Mouse (Mus musculus): ENCODE data around the gene Nxn. TPM values are rescaled to one million over a fixed set of nuclear protein-coding genes. Genes with fewer than 3 reads are reported as not detected.

The Nxn gene
- polyA plus RNA-seq, 1 experiment from 2014 or later, result 2.6 TPM

DNA sequence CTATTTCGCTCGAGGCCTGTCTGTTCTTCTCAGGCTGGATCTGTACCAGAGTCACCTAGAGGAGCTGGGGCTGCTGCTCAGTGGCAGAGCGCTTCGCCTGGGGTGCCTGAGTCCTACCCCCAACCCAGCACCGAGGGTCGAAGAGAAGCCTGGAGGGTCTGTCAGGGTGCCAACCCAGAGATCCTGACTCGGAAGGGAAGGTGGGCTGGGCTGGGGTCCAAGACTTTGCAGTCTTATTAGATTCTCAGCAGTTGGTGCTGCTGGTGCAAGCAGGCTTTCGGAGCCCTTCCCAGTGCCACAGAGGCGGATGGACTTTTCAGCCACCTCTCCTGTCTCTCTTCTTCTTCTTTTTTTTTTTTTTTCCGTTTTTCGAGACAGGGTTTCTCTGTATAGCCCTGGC, 42.8 kb downstream of the Nxn start:
- Histone ChIP-seq H3K4me3 (ENCODE audit: low read depth, low read length) (no peak overlapping the region), H3K4me2 (ENCODE audit: low read depth, low read length) (no peak overlapping the region), H3K4me1 (ENCODE audit: insufficient read depth) (no peaks in the 10 kb centered on the region), H3K27me3 (ENCODE audit: insufficient read depth, low read length) (no peaks in the 10 kb centered on the region), H3K36me3 (replicated peaks; ENCODE audit: insufficient read depth, low read length) (no peaks in the 10 kb centered on the region), H3K9me3 (ENCODE audit: low read length) (no peaks in the 10 kb centered on the region), H3K9ac (replicated peaks) (no peak overlapping the region), H3K27ac (ENCODE audit: low read depth) (no peak overlapping the region)
- DNase-seq (no peak), ATAC-seq (no peak)
- TF ChIP-seq CTCF (IDR thresholded peaks at IDR 0.05; ENCODE audit: low read depth) (no peak), EP300 (IDR thresholded peaks at IDR 0.05; ENCODE audit: low read depth) (no peak)
- whole genome bisulfite sequencing (ENCODE audit: insufficient replicate concordance), result 88% methylated on average over 11 of the region's 11 CpGs

DNA sequence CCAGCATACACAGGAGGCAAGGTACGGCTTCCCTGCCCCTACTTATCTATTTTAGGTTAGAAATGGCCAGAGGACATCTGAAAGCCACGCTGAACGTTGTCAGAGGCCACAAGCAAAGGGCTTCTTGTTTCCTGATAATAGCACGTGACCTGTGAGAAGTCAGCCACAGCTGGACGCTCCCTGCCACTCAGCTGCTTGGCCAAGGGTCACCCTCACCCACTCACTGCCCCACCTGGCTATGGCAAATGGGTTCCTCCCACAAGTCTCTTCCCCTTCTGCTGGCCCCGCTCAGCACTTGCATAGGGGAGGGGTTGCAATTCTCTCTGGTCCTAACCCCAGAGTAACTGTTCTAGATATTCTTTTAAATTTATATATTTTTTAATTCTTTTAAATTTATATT, 43.5 kb downstream of the Nxn start:
- H3K4me2 ChIP-seq (ENCODE audit: low read depth, low read length), result no peak overlapping the region
- no peaks in the 10 kb centered on the region for H3K36me3 ChIP-seq (replicated peaks; ENCODE audit: insufficient read depth, low read length)
- no peak overlapping the region for H3K4me3 ChIP-seq (ENCODE audit: low read depth, low read length)
- H3K4me1 ChIP-seq (ENCODE audit: insufficient read depth), result no peaks in the 10 kb centered on the region
- DNase-seq, result no peak
- no peak overlapping the region for H3K9ac ChIP-seq (replicated peaks)
- no peak overlapping the region for H3K27ac ChIP-seq (ENCODE audit: low read depth)
- ATAC-seq, result no peak
- WGBS (ENCODE audit: insufficient replicate concordance), result 45% methylated on average over 6 of the region's 6 CpGs
- no peaks in the 10 kb centered on the region for H3K27me3 ChIP-seq (ENCODE audit: insufficient read depth, low read length)
- no peak for TF ChIP-seq CTCF (IDR thresholded peaks at IDR 0.05; ENCODE audit: low read depth)
- TF ChIP-seq EP300 (IDR thresholded peaks at IDR 0.05; ENCODE audit: low read depth), result no peak
- H3K9me3 ChIP-seq (ENCODE audit: low read length), result no peaks in the 10 kb centered on the region

DNA sequence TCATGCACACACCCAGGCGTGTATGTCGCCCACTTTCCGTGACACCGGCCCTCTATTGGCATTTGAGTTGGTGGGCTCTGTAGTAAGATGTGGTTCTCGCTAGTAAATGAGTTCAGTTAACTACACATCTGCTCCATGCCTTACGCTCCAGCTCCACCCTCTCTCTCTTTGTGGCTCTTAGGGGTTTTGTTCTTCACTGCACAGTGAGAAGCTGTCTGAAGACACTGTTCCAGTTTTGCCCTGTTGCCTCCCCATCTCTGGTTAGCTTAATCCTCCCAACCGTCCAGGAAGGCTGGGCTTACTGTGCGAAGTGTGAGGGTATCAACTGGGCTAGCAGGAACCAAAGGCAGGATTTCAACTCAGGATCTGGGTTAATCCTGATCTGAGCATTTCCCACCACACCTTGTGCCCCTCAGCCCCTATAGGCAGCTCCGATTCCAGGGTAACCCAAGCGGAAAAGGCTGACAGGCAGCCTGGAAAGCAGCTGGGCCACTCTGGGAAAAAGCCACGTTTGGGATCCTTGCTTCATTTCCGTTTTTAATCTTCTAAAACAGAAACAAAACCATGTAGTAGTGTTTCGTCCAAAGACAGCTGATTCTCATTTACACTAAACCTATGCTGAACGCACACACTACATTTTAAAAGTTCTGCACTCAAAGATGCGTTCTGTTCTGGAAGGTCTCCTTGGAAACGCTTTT, 45.9 kb downstream of the Nxn start:
- ATAC-seq (no peak), DNase-seq (no peak)
- 82% methylated on average over 16 of the region's 16 CpGs for WGBS (ENCODE audit: insufficient replicate concordance)
- H3K9ac ChIP-seq (replicated peaks), result no peak overlapping the region
- TF ChIP-seq EP300 (IDR thresholded peaks at IDR 0.05; ENCODE audit: low read depth) (no peak), CTCF (IDR thresholded peaks at IDR 0.05; ENCODE audit: low read depth) (no peak)
- no peak overlapping the region for H3K27ac ChIP-seq (ENCODE audit: low read depth)
- H3K9me3 ChIP-seq (ENCODE audit: low read length), result no peaks in the 10 kb centered on the region
- no peaks in the 10 kb centered on the region for H3K36me3 ChIP-seq (replicated peaks; ENCODE audit: insufficient read depth, low read length)
- no peaks in the 10 kb centered on the region for H3K27me3 ChIP-seq (ENCODE audit: insufficient read depth, low read length)
- no peaks in the 10 kb centered on the region for H3K4me1 ChIP-seq (ENCODE audit: insufficient read depth)
- H3K4me3 ChIP-seq (ENCODE audit: low read depth, low read length), result no peak overlapping the region
- no peak overlapping the region for H3K4me2 ChIP-seq (ENCODE audit: low read depth, low read length)

DNA sequence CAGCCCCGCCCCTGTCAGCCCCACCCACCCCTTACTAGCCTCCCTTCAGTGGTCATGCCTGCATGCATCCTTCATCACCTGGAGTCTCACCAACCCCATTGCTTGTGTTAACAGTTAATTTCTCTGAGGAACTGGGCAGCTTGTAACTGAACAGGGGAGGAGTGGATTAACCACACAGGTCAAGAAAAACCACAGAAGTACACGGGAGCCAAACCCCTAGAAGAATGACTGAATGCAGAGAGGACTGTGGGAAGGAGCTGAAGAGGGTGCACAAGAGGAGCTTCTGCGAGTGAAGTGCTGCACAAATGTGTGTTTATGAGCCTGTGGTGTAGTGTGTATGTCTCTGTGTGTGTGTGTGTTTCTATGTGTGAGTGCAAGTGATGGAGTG, 47.3 kb downstream of the Nxn start:
- ATAC-seq, result no peak
- Histone ChIP-seq H3K27ac (ENCODE audit: low read depth) (no peak overlapping the region), H3K9ac (replicated peaks) (no peak overlapping the region), H3K9me3 (ENCODE audit: low read length) (no peaks in the 10 kb centered on the region), H3K36me3 (replicated peaks; ENCODE audit: insufficient read depth, low read length) (no peaks in the 10 kb centered on the region), H3K4me1 (ENCODE audit: insufficient read depth) (no peaks in the 10 kb centered on the region), H3K27me3 (ENCODE audit: insufficient read depth, low read length) (no peaks in the 10 kb centered on the region), H3K4me2 (ENCODE audit: low read depth, low read length) (no peak overlapping the region), H3K4me3 (ENCODE audit: low read depth, low read length) (no peak overlapping the region)
- TF ChIP-seq EP300 (IDR thresholded peaks at IDR 0.05; ENCODE audit: low read depth) (no peak), CTCF (IDR thresholded peaks at IDR 0.05; ENCODE audit: low read depth) (no peak)
- no peak for DNase-seq
- 35% methylated on average over 3 of the region's 3 CpGs for WGBS (ENCODE audit: insufficient replicate concordance)

DNA sequence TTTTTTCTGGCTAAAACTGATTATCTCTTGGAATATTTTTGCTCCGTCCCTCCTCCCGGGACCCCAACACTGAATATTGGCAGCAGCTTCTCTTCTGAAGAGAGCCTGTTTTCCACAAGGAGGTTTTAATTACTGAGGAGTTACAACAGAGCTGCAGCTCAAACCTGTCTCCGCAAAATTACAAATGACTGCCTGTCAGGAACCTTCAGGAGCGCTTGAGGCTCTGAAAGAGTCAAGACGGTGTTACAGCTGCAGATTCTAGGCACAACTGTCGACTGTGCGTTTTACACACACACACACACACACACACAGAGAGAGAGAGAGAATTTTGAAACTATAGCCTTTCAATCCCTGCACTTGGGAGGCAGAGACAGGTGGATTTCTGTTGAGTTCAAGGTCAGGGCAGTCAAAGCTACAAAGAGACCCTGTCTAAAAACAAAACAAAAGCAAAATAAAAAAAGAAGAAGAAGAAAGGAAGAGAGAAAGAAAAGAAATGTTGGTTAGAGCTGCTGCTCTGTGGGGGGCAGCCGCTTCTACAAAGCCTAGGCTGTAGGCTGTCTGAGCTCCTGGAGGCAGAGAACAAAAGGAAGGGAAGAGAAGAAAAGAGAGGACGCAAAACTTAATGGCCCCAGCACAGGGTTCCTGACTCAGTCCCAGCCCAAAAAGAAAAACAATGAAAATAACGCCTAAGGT, 47.9 kb downstream of the Nxn start:
- Histone ChIP-seq H3K9ac (replicated peaks) (no peak overlapping the region), H3K4me2 (ENCODE audit: low read depth, low read length) (no peak overlapping the region), H3K4me3 (ENCODE audit: low read depth, low read length) (no peak overlapping the region), H3K36me3 (replicated peaks; ENCODE audit: insufficient read depth, low read length) (no peaks in the 10 kb centered on the region), H3K4me1 (ENCODE audit: insufficient read depth) (no peaks in the 10 kb centered on the region), H3K27me3 (ENCODE audit: insufficient read depth, low read length) (no peaks in the 10 kb centered on the region), H3K27ac (ENCODE audit: low read depth) (no peak overlapping the region), H3K9me3 (ENCODE audit: low read length) (no peaks in the 10 kb centered on the region)
- 59% methylated on average over 10 of the region's 10 CpGs for WGBS (ENCODE audit: insufficient replicate concordance)
- TF ChIP-seq CTCF (IDR thresholded peaks at IDR 0.05; ENCODE audit: low read depth) (no peak), EP300 (IDR thresholded peaks at IDR 0.05; ENCODE audit: low read depth) (no peak)
- no peak for ATAC-seq
- DNase-seq, result no peak

DNA sequence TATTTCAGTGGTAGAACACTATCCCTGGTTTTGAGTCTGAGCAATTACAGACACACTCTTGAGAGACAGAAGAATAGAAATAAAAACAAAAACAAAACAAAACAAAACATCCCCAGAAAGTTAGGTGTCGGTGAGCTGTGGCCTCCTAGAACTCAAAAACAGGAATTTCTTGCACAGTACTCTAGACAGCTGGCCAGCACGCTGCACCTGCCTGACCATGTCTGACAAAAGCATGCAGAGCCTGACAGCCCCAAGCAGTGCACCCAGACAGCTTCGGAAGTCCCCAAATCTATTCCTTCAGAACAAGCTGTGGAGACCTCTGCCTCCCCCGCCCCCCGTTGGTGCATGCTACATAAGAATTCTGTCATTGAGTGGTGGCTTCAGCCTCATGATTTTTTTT, 49.1 kb downstream of the Nxn start:
- Histone ChIP-seq H3K9me3 (ENCODE audit: low read length) (no peaks in the 10 kb centered on the region), H3K36me3 (replicated peaks; ENCODE audit: insufficient read depth, low read length) (no peaks in the 10 kb centered on the region), H3K9ac (replicated peaks) (no peak overlapping the region), H3K4me3 (ENCODE audit: low read depth, low read length) (no peak overlapping the region), H3K27ac (ENCODE audit: low read depth) (no peak overlapping the region), H3K27me3 (ENCODE audit: insufficient read depth, low read length) (no peaks in the 10 kb centered on the region), H3K4me1 (ENCODE audit: insufficient read depth) (no peaks in the 10 kb centered on the region), H3K4me2 (ENCODE audit: low read depth, low read length) (no peak overlapping the region)
- ATAC-seq, result no peak
- no peak for DNase-seq
- 74% methylated on average over 5 of the region's 5 CpGs for WGBS (ENCODE audit: insufficient replicate concordance)
- TF ChIP-seq EP300 (IDR thresholded peaks at IDR 0.05; ENCODE audit: low read depth), result no peak
- TF ChIP-seq CTCF (IDR thresholded peaks at IDR 0.05; ENCODE audit: low read depth), result no peak
